Mouse (Mus musculus): Measurements from ENCODE around the gene Apon. TPM values are rescaled to one million over a fixed set of nuclear protein-coding genes. Genes with fewer than 3 reads are reported as not detected.
"Not testable (repeated sequence)": the region's sequence is repeated elsewhere in the genome, so short reads cannot be mapped to it uniquely, and the experiment has no call there.

Gene Apon
- polyA plus RNA-seq, 1 experiment = 0.27 TPM

DNA sequence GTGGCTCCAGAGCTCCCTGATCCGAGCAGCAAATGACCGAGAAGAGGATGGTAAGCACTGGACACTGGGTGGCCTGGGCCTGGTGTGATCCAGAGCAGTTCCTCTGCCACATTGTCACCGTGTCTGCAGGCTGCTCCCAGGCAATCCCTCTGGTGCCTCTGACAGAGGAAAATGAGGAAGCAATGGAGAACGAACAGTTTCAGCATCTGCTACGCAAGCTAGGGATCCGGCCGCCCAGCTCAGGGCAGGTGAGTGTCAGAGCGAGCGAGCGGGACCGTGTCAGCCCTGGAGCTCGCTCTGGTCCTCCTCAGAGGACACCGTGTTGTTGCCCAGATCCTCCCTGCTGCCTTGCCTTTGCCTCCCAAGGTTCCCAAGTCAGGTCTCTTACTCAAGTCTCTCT lies 3.3 kb upstream of the Apon start:
- no peak overlapping the region for H3K4me3 ChIP-seq (replicated peaks; ENCODE audit: extremely low read depth, low read depth, low read length)
- WGBS = 94% methylated on average over 13 of the region's 13 CpGs
- H3K4me1 ChIP-seq (ENCODE audit: control insufficient read depth, insufficient read depth, low read length) = 0 out of 2 replicates have a peak, but pooled peaks cover 2% of the 10 kb centered on the region
- TF ChIP-seq CTCF (IDR thresholded peaks at IDR 0.05; ENCODE audit: insufficient read depth, low read length) = no peak
- no peak for TF ChIP-seq POLR2A (IDR thresholded peaks at IDR 0.05; ENCODE audit: borderline replicate concordance, extremely low read depth, low read depth, low read length)
- DNase-seq = no peak

DNA sequence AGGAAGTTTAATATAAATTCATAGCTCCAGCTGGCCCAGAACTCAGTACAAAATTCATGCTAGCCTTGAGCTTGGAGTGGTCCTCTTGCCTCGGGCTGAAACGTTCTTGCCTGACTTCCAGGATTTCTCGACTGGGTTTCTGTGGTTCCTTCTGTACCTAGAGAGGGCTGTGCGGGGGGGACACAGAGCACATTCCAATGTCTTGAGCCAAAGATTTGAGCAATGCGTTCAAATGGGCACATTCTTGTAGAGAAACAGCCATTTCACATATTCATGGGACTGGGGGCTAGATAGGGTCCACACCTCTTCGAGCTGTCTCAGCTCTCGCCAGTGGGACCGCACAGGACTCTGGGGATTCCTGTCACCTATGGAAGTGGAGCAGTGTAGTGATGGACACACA lies 2.0 kb downstream of the Apon start:
- TF ChIP-seq CTCF (IDR thresholded peaks at IDR 0.05; ENCODE audit: insufficient read depth, low read length) (no peak), POLR2A (IDR thresholded peaks at IDR 0.05; ENCODE audit: borderline replicate concordance, extremely low read depth, low read depth, low read length) (no peak)
- 80% methylated on average over 8 of the region's 8 CpGs for WGBS
- Histone ChIP-seq H3K4me1 (ENCODE audit: control insufficient read depth, insufficient read depth, low read length) (no peaks in the 10 kb centered on the region), H3K4me3 (replicated peaks; ENCODE audit: extremely low read depth, low read depth, low read length) (no peak overlapping the region)
- DNase-seq = no peak

DNA sequence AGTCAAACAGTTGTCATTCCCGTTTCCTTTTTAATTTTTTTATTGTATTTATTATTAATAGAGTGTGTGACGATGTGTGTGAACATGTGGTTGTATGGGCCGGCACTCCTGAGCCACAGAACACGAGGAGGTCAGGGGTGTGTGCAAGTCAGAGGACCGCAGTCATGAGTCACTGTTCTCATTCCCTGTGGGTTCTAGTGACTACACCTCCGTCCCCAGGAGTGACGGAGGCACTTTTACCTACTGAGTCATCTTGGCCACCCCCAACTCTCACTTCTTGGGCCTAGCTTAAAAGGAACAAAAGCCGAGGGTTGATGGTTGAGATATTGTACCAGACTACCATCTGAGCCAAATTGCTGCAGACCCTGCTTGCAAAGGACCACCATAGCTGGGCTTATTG lies 2.4 kb downstream of the Apon start:
- no peak for DNase-seq
- H3K4me1 ChIP-seq (ENCODE audit: control insufficient read depth, insufficient read depth, low read length) = no peaks in the 10 kb centered on the region
- TF ChIP-seq POLR2A (IDR thresholded peaks at IDR 0.05; ENCODE audit: borderline replicate concordance, extremely low read depth, low read depth, low read length) (no peak), CTCF (IDR thresholded peaks at IDR 0.05; ENCODE audit: insufficient read depth, low read length) (no peak)
- no peak overlapping the region for H3K4me3 ChIP-seq (replicated peaks; ENCODE audit: extremely low read depth, low read depth, low read length)
- 74% methylated on average over 8 of the region's 8 CpGs for WGBS

DNA sequence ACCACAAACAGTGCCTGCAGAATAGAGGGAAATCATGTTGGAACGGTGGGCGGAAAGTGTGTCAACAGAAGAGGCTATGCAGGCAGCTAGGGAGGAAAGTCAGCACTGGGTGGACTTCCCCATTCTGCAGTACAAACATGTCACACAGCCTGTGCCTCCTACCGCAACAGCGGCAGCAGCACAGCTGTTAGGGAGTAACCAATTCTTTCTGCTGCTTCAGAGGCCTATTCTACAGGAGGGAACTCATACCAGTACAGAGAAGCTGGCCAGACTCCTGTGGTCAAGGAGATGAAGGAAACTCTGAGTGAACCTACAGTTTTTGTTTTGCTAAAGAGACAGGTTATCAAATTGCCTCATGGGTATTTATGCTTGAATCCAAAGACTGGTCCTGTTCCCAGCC lies 5.1 kb downstream of the Apon start:
- Histone ChIP-seq H3K4me3 (replicated peaks; ENCODE audit: extremely low read depth, low read depth, low read length) (no peak overlapping the region), H3K4me1 (ENCODE audit: control insufficient read depth, insufficient read depth, low read length) (no peaks in the 10 kb centered on the region)
- DNase-seq = no peak
- WGBS = 56% methylated on average over 4 of the region's 4 CpGs
- TF ChIP-seq CTCF (IDR thresholded peaks at IDR 0.05; ENCODE audit: insufficient read depth, low read length) (no peak), POLR2A (IDR thresholded peaks at IDR 0.05; ENCODE audit: borderline replicate concordance, extremely low read depth, low read depth, low read length) (no peak)

DNA sequence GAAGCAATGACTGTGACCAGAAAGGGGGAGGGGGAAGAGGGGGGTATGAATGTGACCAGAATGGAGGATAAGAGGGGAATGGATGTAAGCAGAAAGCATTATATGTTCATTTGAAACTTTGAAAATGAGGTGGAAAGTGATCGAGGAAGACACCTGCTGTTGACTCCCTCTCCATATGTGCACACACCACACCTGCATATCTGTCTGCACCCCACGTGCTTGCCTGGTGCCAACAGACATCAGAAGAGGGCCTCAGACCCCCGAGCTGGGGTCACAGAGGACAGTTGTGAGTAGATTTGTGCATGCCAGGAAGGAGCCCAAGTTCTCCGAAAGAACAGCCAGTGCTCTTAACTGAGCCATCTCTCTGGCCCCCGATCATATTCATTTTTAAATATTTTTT lies 6.0 kb downstream of the Apon start:
- H3K4me3 ChIP-seq (replicated peaks; ENCODE audit: extremely low read depth, low read depth, low read length) = no peak overlapping the region

DNA sequence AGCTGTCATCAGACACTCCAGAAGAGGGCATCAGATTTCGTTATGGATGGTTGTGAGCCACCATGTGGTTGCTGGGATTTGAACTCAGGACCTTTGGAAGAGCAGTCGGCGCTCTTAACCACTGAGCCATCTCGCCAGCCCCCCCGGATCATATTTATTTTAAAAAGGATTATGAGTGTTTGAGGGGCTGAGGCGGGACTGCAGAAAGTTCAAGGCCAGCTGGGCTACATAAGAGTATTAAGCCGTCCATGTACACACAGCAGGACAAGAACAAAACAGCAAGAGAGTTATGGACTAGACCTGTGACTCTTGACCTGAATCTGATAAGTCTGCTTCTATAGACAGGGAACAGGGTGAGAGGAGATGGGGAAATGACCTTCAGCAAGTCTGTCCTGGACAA lies 6.5 kb downstream of the Apon start:
- 81% methylated on average over 7 of the region's 7 CpGs for WGBS
- not testable (repeated sequence) for DNase-seq; H3K4me3 ChIP-seq (replicated peaks; ENCODE audit: extremely low read depth, low read depth, low read length); H3K4me1 ChIP-seq (ENCODE audit: control insufficient read depth, insufficient read depth, low read length)

More for the DNA sequence above, 6.0 kb downstream of the Apon start:
- H3K4me1 ChIP-seq (ENCODE audit: control insufficient read depth, insufficient read depth, low read length) = no peaks in the 10 kb centered on the region
- DNase-seq = no peak
- WGBS = 88% methylated on average over 5 of the region's 5 CpGs
- TF ChIP-seq POLR2A (IDR thresholded peaks at IDR 0.05; ENCODE audit: borderline replicate concordance, extremely low read depth, low read depth, low read length) (no peak), CTCF (IDR thresholded peaks at IDR 0.05; ENCODE audit: insufficient read depth, low read length) (no peak)

DNA sequence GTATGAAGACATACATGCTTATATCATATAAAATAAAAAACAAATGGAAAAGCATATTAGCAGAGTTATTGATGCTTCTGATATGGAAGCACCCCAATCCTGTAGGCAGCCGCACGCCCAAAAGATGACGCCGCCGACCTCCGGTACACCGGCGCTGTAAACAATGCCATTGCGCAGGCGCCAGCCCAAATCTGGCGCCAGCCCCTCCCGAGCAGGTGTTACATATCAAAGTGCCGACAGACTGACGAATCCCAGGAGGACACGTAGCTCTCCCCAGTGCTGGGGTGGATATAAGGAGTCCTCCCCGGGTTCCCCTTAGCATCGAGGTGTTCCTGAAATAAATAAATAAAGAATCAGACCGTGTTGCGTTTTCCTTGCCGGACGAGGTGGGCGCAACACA lies 8.4 kb downstream of the Apon start:
- Histone ChIP-seq H3K4me1 (ENCODE audit: control insufficient read depth, insufficient read depth, low read length) (no peaks in the 10 kb centered on the region), H3K4me3 (replicated peaks; ENCODE audit: extremely low read depth, low read depth, low read length) (no peak overlapping the region)
- 68% methylated on average over 22 of the region's 22 CpGs for WGBS
- DNase-seq = no peak
- no peak for TF ChIP-seq POLR2A (IDR thresholded peaks at IDR 0.05; ENCODE audit: borderline replicate concordance, extremely low read depth, low read depth, low read length)
- TF ChIP-seq CTCF (IDR thresholded peaks at IDR 0.05; ENCODE audit: insufficient read depth, low read length) = no peak

DNA sequence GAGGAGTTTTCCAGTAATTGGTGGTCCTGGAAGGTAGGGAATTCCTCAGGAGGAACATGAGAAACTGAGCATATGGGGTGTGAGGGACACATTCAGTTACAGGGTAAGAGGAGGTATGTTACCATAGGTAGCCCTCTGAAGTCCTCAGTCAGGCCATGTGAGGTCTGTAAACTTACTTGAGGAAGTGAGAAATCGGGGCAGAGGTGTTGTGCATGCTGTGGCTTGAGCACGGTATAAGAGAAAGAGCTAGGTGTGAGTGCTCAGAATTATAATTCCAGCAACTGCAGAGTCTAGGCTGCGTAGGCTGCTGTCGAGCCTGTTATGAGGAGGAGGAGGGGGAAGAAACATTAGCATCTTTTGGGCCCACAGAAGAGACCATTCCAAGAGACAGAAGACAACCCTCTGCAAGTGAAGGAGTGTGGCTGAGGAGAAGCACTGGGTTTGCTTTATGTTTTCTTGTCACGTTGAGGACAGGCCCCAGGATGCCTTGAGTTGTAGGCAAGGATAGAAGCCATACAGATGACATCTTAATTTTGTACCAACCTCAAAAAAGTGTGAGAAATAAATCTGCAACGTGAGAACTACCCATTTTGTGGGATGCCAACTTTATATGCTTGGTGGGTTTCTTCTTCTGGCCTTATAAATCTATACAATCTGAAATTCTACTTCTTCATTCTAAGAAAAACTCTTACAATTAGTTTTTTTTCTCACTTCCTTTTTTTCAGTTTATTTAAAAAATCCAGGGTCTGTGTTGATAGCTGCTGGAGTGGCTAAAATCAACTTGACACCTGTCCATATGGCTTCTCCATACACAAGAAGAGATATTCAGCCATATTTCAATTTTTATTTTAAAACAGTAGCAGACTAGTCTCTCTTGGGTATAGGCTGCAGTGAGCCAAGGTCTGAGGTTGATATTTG lies 9.8 kb downstream of the Apon start:
- TF ChIP-seq CTCF (IDR thresholded peaks at IDR 0.05; ENCODE audit: insufficient read depth, low read length) (no peak), POLR2A (IDR thresholded peaks at IDR 0.05; ENCODE audit: borderline replicate concordance, extremely low read depth, low read depth, low read length) (no peak)
- Histone ChIP-seq H3K4me1 (ENCODE audit: control insufficient read depth, insufficient read depth, low read length) (no peaks in the 10 kb centered on the region), H3K4me3 (replicated peaks; ENCODE audit: extremely low read depth, low read depth, low read length) (no peak overlapping the region)
- WGBS = 75% methylated on average over 6 of the region's 6 CpGs
- DNase-seq = no peak

DNA sequence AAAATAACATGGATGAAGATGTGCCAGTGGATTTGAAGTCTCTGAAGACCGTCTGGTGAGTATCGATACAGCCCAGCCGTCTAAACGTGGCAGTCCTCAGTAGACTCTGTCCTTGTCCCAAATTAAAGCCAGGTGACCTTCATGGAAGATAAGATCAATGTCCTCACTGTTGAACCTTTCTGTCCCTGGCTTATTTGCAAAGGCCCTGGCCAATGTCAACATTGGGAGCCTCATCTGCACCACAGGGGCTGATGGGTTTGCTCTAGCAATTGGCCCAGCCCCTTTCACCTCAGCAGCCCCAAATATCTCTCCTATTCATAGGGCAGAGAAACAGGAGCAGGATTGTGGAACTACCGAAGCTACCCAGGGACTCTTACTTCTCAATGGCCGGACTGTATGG lies 14.5 kb downstream of the Apon start, which contains the start of gene Apof:
TSS of gene Apof (plus strand) at position 301 of the 400 bp plus-strand sequence.
- WGBS = 85% methylated on average over 6 of the region's 6 CpGs
- DNase-seq = no peak
- Histone ChIP-seq H3K4me3 (replicated peaks; ENCODE audit: extremely low read depth, low read depth, low read length) (no peak within 1 kb of the TSS), H3K4me1 (ENCODE audit: control insufficient read depth, insufficient read depth, low read length) (no peaks in the 10 kb centered on the region; the same call in 1 of the 2 replicates)
- no peak for TF ChIP-seq CTCF (IDR thresholded peaks at IDR 0.05; ENCODE audit: insufficient read depth, low read length)
- no peak for TF ChIP-seq POLR2A (IDR thresholded peaks at IDR 0.05; ENCODE audit: borderline replicate concordance, extremely low read depth, low read depth, low read length)
